Mouse (Mus musculus) ovary, adult 18-20 months (tissue): ENCODE data around the gene Alg12.
"Not testable (repeated sequence)": the region's sequence is repeated elsewhere in the genome, so short reads cannot be mapped to it uniquely, and the experiment has no call there.

Experiments used
- DNase-seq: peaks from one replicate; pipeline ENCODE4 v3.0.0; 2022; ENCODE audit warnings: low spot score, mixed read lengths

The Alg12 gene

DNA sequence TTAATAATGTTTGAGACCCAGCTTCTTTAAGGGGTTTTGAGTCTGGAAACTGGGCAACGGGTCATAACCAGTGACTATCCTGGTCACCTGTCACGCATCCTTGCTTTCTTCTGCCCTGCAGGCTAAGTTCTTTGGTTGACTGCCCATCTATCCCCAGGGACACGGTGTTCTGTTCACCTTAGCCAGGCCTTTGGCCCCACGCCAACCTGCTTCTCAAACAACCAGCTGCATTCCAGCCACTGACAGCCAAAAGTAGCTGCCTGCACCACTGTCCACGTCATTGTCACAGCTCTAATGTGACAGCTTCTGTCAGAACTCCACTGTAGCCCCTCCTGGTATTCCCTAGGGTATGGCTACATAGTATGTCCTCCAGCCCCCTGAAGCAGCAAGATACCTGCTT is 12.4 kb upstream of the Alg12 start:
- no peak for DNase-seq

GRCm38 (mm10) chr15:88830696-88831095 is 11.6 kb upstream of the Alg12 start:
- DNase-seq, result no peak

DNA sequence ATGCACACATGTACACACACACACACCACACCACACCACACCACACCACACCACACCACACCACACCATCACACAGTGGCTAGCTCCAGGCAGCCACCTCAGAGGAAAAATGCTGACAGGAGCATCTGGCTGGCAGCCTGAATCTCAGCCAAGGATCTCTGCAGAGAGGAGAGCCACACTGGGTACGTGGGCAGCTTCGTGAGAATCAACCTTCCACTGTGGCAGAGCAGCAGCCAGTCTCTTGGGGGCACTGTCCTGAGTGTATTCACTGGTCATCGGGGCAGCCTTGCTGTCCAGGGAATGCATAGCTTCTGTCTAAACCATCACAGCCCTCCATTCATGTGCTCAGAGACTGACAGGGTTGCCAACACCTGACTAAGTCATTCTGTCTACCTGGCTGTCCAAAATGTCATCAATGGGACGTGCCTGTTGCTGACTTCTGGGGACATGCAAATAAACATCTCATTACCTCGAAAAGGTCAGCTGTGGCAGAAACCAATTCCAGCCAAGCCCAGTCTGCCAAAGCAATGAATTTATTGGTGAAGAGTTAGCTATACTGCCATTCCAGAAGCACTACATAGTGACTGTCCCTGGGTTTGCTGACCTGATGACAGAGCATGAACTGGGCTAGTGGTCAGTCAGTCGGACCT is 10.8 kb upstream of the Alg12 start:
- no peak for DNase-seq

DNA sequence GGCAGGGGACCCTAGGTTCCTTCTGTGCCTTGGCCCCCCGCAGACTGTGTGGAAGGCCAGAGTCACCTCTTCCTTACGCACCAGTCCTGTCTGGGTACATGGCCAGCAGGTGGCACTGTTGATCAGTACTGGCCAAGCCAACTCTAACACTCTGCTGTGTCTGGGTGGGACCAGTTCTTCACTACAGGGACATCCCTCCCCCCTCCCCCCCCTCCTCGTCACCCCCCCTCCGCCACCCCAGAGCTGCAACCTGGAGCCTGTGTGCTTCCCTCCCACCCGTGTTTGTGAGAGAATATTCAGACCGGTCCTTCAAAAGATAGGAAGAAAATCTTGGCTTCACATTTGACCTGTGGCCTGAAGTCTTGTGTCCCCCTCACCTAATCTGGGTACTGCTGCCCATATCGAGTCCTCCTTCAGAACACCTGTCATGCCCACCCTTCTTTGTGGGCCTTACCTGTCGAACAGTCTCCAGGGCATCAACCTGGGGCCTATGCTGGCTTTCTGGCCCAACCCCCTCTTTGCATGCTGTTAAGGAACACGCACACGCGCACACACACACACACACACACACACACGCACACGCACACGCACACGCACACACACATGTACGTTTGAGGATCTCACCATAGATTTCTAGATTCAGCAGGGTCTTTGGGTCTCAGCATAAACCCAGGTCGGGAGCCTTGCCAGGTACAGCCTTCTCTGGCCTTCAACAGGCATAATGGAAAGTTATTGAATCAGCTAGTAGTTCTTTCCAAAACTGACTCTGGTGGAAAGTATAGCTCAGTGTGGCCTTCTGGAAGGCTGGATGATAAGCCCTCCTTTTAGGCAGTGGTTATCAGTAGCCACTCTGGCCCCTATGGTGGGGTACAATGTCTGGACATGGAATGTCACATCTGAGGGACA is 9.9 kb upstream of the Alg12 start:
- peak; percentile 56 for DNase-seq

DNA sequence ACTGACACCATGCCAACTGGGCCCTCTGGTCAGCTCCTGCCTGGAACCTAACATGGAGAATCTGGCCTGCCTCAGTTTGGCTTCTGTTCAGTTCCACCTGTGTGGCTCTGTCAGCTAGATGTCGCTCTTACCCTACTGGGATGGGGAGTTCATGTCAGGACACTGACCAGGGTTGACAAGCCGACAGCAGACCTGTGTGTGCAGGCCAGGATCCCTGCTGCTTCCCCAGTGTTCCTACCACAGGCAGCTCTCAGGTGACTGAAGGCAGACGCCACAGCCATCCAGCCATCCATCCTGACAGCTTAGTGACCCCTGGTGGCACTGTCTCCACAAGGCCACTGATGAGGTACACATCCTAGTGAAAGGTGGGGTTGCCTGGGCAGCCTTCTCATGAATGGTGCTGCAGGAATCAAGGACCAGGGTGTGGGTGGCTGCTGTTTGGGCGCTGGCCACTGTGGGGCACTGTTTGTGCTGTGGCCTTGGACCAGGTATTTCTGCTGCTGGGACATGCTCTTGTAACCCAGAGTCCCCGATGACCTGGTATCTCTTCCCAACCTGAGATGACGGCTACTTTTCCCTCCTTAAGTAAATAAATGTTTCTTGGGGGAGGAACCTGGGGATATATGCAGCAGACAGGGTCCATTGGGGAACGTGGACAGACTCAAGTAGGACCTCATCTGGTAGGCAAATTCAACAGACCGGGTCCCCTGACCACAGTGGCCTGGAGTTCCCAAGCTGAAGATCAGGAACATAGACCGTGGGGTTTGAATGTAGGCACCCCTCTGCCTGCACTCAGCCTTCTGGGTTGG is 9.1 kb upstream of the Alg12 start:
- DNase-seq, result no peak

DNA sequence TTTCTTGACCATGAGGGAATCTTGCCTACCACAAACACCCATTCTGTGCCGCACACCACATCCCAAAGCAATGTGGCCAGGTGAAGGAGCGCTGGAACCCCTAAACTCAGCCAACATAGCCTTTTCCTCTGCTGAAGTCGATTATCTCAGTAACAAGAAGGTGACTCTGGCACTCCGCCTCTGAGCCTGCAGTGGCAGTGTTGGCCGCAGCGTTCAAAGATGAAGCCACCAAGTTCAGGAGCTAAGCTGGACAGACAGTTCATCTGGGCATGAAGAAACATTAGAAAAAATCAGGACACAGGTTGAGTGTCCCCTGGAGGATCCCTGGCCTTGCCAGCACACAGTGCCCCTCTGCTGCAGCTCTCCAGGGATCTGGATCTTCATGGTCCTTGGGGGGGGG is 8.3 kb upstream of the Alg12 start:
- no peak for DNase-seq

DNA sequence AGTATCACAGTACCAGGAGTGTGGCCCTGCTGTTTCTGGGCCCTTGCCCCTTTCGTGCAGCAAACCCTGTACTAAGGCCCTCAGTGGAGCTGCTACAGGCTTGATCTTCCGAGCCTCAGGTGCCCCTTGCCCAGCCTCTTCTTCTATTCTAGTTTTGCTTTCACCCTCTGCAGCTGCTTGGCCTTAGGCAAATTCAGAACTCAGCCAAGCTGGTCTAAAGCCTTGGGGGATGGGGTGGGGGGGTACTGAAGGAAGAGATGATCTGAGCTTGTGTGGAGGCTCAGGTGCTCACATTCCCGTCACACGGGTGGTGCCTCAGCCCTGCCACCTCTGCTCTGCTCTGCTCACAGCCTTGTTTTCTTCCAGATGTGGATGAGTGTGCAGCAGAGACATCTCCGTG is 4.3 kb upstream of the Alg12 start:
- no peak for DNase-seq

- DNase-seq, result no peak
Observed at GRCm38 (mm10) chr15:88822513-88822912, 3.4 kb upstream of the Alg12 start.

DNA sequence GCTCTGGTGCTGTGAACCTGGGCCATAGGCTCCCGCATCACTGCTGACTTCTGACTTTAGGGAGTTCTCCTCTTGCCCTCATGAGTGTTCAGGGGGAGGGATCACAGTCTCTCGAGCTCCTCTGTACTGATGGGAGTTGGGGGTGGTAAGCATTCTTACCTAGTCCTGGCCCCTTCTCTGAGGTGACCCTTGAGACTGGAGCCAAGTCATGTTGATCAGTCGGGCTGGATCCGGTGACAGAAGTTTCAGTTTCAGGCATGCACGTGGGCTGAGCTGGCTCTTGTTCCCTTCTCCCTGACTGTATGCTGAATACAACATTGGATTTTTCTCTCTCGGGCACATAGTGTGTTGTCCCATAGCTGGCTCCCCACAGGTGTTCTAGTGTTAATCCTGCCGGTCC is 2.3 kb upstream of the Alg12 start:
- no peak for DNase-seq

GRCm38 (mm10) chr15:88819906-88820303 is 787 bp upstream of the Alg12 start:
- no peak for DNase-seq

DNA sequence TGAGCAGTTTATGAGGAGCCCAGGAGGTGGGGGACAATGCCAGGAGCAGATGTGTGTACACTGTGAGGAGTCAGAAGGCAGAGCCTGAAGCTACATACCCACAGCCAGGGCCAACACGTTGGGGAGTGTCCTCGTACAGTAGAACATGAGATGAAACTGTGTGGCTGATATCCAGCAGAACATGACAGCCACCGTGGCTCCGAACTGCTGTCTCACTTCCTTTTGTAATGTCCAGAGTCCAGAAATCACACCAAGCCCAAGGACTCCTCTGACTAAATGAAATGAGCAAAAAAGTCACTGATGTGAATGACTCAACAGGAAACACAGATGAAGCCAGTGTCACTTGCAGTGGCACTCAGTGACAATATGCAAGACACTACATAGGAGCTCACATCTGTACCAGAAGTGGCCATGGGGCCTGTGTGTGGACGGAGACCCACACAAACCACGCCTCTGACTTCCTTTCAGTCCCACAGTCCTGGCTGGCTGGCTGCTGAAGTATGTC is 3.9 kb downstream of the Alg12 start:
- no peak for DNase-seq

GRCm38 (mm10) chr15:88814411-88815047 is 4.6 kb downstream of the Alg12 start:
- no peak for DNase-seq

- not testable (repeated sequence) for DNase-seq
Observed at GRCm38 (mm10) chr15:88813873-88814272, 5.2 kb downstream of the Alg12 start.

- DNase-seq, result no peak
Observed at GRCm38 (mm10) chr15:88813262-88813661, 5.9 kb downstream of the Alg12 start.

- no peak for DNase-seq
Observed at GRCm38 (mm10) chr15:88810369-88810768, 8.7 kb downstream of the Alg12 start.

DNA sequence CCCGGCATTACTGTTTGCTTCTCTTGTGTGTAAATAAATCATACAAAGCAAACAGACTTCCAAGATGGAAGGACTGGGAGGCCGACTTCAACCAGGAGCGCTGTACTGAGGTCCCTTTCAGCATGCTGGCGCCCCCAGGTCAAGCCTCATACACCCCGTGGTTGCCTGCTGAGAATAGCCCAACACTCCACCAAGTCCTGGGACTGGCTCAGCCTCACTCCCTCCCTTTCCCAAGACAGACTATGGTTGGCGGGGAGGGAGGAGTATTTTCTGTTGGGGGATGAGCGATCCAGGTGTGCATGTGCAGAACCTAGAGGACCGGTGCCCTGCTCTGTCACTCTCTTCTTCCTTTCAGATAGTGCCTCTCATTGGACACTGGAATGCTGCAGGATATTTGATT is 11.0 kb downstream of the Alg12 start:
- DNase-seq, result no peak

DNA sequence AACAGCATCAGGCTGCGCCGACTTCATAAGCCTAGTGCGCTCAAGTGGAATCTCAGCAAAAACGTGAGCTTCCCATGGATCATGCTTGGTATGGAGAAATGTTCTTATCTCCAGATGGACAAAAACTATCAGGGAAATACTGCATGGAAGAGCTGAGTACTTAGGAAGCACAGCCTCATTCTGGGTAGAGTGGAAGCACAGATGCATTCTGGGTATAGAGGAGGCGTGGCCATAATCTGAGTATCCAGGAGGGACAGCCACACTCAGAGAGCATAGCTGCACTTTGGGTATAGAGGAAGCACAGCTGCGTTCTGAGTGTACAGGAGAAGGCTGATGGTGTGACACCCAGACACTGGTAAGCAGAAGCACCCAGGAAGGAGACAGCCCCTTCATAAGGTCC is 16.8 kb downstream of the Alg12 start:
- DNase-seq, result no peak

DNA sequence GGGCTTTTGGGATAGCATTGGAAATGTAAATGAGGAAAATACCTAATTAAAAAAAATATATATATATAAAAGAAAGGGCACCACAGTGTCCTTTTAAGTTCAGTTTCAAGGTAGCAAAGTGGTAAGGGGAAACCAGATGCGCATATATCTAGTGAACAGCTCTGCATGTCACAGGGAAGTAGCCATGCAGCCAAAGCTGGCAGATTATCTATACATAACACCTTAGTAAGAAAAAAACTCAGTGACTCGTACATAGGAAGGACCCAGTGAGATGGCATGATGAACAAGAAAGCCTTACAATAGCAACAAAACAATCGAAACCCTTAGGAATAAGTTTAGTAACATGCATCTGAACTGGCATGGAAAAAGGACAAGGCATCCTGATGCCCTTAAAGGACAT is 17.2 kb downstream of the Alg12 start:
- no peak for DNase-seq

GRCm38 (mm10) chr15:88800921-88801354 is 18.2 kb downstream of the Alg12 start:
- no peak for DNase-seq

DNA sequence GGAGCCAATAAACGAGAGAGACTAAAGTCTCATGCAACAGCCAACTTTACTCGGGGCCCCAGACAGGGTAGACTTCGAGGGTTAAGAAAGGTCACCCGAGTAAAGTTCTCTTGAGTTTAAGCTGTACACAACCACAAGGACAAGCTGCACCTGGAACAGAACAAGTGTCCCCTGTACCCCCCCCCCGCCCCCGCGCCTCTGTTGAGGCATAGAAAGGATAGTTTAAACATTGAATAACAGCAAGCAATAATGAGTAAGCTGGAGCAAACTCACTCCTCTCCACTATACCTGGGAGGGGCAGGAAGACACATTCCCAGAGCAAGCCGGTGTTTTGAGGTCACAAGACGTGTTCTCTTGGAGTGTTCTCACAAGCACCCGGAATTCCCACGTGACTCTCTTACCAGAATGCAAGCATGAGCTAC is 19.2 kb downstream of the Alg12 start:
- DNase-seq, result no peak

- DNase-seq, result not testable (repeated sequence)
Observed at GRCm38 (mm10) chr15:88794729-88795128, 24.4 kb downstream of the Alg12 start.
